Mouse (Mus musculus): ENCODE results near the gene Bnip3. TPM values are rescaled to one million over a fixed set of nuclear protein-coding genes. Genes with fewer than 3 reads are reported as not detected.

Bnip3 gene
- total RNA-seq (2015) = 18.5 and 22.7 TPM in 2 replicates
- 13.1 and 22.2 TPM in 2 replicates for total RNA-seq (2017)

DNA sequence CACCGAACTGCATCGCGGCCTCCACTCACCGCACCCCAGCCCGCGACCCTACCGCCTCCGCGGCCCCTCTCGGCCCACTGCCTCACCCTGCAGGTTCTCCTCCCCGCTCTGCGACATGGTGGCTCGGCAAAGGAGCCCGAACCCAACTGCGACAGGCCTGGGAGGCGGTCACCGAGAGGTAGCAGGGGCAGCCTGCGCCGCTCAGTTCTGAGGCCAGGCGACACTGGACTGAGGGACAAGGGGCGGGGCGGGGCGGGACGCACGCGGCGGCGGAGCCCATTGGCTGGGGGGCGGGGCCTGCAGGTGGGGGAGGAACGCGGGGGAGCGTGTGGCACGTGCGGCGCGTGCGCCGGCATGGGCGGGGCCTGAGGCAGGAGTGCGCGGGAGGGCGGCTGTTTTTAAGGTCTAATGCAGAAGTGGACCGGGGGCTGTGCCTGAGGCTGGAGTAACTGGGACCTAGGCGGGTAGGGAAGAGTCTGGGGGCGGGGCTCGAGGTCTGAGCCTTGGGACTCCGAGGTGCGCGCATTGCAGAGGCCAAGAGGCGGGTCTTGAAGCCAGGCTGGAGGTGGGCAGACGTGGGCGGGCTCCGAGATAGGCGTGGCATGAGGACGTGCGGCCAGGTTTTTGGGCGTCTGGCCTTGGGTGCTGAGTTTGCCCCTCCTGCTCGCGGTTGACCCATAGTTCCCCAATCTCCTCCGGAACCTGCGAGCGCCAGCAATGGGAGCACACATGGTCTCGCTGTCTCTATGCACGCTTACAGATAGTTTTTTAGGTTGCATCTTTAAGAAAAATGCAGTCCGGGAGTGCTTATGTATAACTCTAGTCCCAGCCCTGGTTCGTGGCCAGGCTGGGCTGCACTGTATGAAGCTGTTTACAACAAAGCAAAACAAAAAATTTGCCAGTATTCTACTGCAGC lies at the start of gene Bnip3:
Gene Bnip3 (minus strand): TSS at position 243 of the 916 bp plus-strand sequence.
- ATAC-seq (ENCODE audit: poor library complexity, severe bottlenecking) = peak; percentile 87

DNA sequence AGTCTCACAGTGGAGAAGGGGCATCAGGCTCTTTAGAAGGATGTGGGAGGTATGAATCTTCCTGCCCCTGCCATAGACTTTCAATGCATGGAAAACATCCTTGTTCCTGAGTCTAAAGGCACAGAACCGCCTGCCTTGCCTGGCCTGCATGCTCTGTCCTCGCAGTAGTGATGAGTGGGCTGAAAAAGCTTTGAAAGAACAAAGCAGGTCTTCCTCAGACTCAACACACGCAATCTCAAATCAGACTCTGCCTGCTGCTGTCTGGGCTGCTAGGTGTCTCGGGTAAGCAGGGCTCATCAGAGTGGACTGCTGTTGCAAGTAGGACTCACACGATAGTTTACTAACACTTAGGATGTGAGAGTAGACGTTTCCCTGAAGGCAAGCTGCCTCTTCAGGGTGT lies 47.8 kb upstream of the Bnip3 start:
- no peak for ATAC-seq (ENCODE audit: poor library complexity, severe bottlenecking)

DNA sequence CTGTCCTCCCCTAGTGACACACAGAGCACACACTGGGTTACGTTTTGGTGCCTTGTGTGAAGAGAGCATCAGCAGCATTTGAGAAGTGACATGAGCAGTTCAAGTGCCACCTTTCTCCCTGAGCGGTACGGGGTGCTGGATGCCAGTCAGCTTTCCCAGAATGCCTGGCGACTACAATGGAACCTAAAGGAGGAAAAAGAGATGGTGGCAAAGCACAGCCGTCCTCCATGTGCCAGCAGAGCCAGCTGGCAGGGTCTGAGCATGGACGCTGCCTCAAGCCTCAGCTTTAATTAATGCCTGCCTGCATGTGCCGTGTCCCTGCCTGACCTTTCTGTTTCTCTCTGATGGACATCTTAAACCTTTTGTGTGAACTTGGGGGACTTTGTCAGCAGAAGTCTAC lies 46.5 kb upstream of the Bnip3 start:
- ATAC-seq (ENCODE audit: poor library complexity, severe bottlenecking) = no peak

DNA sequence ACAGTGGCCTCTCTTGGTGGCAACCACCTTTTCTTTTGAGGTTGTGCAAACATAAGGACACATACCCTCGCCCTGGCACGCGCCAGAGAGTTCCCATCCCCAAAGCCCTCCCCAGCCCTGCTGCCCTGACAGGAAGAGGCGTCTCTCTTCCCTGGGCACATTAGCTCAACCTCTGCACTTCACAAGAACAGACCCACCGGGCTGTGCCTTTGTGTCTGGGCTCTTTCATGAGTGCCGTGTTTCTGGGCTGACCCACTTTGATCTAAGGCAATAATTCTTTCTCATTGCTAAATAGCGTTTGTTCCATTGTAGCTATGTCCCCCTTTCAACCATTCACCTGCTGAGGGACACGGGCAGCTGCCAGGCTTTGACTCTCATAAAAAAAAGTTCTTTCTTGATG lies 39.0 kb upstream of the Bnip3 start:
- no peak for ATAC-seq (ENCODE audit: poor library complexity, severe bottlenecking)

DNA sequence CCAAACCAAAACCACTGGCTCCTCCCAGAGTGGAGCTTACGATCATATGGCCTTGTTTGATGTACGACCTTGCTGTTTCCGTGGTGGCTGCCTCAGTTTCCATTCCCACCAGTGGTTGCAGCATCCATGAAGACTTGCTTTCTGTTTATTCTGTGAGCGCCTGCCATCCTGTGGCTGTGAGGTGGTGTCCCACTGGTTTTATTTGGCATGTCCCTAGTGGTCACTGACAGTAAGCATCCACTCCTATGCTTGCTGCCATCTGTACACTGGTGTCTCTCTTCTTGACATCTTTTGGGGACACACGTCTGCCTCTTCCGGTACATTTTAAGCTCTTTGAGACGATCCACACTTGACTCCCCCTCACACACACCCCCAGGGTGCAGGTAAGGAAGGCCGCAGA lies 38.4 kb upstream of the Bnip3 start:
- ATAC-seq (ENCODE audit: poor library complexity, severe bottlenecking) = no peak

DNA sequence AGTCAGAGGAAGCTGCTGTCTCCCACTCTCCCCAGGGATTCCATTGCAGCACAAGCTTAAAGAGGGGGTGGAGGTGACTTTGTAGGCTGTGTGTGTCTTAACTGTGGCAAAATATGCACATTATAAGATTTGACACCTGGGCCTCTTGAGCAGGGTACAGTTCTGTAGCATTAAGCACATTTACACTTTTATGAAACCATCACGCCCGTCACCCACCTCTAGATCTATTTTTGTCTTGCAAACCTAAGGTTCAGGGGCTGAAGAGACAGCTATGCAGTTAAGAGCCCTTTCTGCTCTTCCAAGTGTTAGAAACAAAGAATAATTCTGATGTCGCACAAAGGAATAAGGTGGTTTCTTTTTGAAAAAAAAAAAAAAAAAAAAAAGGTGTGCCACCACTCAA lies 36.3 kb upstream of the Bnip3 start:
- ATAC-seq (ENCODE audit: poor library complexity, severe bottlenecking) = no peak

DNA sequence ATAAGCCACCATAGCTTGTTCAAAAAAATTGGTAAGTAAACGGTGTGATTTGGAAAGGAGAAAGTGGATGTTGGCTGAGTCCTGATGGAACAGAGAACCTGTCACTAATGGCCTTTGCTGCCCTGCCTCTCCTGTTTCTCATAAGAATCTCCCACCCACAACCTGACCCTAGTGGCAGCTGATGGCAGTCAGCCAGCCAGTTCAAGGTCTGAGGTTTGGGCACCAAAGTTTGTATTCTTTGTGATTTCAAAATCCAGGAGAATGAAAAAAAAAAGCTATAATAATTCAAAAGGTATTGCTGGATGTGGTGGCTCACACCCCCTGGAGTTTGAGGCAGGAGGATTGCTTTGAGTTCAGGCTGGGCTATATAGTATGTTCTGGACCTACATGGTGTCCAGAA lies 33.0 kb upstream of the Bnip3 start:
- no peak for ATAC-seq (ENCODE audit: poor library complexity, severe bottlenecking)

DNA sequence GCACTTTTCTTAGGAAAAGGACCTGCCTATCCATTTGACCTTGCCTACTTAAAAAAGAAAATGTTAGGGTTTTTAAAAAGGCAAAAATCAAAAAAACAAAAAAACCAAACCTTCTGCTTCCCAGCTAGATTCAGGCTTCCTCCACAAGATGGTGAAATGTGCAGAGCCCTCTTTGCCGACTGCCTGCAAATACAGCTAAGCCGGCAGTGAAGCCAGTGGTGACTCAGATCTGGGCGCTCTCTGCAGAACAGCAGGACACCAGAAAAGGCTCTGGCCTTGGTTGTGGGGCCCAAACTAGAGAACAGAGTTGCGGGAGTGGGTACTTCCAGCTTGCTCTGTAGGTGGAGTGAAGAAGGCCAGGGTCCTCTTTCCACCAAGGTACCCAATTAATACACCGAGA lies 32.3 kb upstream of the Bnip3 start:
- no peak for ATAC-seq (ENCODE audit: poor library complexity, severe bottlenecking)

DNA sequence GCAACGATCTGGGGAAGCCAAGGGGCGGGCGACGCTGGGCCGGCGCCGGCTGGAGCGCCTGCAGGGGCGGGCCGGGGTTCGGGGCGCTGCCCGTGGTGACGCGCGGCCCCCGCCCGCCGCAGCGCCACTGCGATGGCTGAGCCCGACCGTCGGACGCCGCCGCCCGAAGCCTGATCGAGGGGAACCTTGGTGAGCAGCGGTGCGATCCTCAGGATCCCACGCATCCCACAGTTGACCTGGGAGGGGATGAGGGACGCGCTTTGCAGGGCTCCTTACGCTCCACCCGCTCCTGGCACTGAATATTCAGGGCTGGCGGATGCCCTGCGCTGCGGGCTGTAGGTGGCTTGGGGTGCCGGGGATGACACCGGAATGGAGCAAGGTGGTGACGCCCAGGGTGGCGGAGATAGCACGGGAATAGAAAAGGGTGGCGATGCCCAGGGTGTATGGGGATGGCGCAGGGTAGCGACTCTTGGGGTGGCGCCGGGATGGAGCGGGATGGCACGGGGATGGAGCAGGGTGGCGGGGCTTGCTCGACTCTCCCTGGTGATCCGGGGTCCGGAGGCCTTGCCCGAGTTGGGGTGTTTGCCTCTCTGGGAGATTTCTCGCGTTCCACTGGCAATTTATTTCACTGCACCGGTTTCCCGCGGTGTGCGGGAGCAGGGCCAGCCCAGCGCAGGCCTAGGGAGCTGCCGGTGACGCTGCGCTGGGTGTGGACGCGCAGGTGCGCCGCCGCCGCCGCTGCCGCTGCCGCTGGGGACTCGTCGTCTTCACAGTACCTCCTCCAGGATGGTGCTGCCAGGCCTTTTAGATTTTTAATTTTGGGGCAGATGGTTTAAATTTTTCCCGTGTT lies 31.5 kb upstream of the Bnip3 start, which contains the start of gene Jakmip3:
Gene Jakmip3 (plus strand): TSS at position 119 of the 850 bp plus-strand sequence.
- no peak for ATAC-seq (ENCODE audit: poor library complexity, severe bottlenecking)

DNA sequence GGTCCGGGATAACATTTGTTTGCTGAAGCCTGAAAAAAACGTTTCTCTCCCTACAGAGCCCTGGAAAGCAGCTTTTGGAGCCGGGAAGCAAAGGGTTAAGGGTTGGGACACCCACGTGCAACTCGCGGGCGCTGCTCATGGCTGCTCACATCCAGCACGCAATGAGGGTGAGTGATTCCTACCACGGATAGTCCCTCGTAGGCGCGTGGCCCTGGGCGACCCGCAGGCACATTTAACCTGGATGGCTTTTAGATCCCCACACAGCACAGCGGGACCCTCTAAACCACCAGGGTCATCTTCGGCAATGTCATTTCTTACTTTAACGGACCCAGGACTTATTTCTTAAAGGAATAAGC lies 30.9 kb upstream of the Bnip3 start:
- ATAC-seq (ENCODE audit: poor library complexity, severe bottlenecking) = no peak

DNA sequence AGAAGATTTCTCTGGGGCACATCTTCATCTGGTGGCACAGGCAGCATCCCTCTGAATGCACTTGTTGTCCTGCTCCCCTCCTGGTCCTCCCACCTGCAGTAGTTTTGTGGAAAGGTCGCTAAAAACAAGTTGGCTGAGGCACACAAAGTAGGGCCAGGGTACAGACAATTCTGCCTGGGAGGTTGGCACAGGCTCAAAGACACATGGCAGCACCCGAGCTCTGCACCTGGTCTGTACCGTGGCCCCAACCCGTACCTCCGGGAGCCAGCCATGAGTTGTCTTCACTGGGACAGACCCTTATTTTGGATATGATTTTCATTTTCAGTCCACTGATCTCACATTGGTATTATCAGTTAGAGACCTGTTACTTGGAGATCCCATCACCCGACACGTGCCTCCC lies 29.7 kb upstream of the Bnip3 start:
- no peak for ATAC-seq (ENCODE audit: poor library complexity, severe bottlenecking)

DNA sequence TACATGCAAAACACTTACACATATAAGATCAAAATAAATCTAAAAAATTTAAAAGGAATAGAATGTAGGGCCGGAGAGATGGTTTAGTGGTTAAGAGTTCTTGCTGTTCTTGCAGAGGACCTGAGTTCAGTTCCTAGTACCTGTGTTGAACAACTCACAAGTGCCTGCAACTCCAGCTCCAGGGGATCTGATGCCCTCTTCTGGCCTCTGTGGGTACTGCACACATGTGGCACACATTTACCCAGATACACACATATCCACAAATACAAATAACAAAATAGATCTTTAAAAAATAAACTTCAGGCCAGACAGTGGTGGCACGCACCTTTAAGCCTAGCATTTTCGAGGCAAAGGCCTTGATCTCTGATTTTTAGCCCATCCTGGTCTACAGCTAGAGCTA lies 25.2 kb upstream of the Bnip3 start:
- ATAC-seq (ENCODE audit: poor library complexity, severe bottlenecking) = no peak

DNA sequence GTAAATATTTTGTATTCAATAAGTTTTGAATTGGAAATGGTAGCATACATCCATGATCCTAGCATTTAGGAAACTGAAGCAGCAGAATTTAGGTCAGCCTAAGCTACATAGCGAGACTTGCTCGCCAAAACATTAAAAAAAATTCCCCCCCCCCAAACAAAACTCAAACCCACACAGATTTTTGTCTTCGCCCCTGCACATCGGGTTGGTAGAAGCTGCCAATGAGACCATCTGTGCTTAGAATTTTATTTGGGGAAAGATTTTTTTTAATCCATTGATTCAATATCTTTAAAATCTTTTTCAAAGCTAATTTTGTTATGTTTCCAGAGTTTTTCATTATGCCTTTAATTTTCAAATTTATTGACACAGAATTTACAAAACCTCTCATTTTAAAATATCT lies 19.1 kb upstream of the Bnip3 start:
- no peak for ATAC-seq (ENCODE audit: poor library complexity, severe bottlenecking)

DNA sequence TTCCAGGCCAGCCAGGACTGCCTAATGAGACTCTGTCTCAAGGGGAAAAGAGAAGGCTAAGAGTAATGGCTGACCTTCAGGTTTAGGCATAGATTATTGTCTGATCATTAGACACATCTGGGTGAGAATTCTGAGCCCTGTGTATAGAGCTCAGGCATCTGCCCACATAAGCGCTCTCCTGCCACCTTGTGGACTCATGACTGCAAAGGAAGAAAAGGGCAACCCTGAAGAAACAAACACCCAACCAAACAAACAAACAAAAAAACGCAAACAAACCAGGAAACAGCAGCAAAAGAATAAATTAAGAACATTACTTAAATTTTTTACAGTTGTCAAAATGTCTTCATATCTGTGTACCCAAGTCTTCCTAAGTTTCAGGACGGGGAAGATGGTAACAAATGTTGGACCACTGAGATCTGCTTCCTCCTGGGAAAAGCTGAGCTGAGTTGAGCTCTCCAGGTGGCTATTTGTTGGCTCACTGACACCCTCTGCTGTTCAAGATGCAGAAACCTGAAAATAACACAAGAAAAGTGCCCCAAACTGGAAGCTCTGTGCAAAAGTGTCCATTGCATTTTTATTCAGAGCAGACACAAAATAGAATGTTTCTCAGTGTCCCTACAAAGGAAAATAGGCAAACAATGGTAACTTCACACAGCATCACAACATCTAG lies 14.6 kb upstream of the Bnip3 start:
- 0 out of 2 replicates have a peak, but pooled peaks have one; percentile 16 for ATAC-seq (ENCODE audit: poor library complexity, severe bottlenecking)

DNA sequence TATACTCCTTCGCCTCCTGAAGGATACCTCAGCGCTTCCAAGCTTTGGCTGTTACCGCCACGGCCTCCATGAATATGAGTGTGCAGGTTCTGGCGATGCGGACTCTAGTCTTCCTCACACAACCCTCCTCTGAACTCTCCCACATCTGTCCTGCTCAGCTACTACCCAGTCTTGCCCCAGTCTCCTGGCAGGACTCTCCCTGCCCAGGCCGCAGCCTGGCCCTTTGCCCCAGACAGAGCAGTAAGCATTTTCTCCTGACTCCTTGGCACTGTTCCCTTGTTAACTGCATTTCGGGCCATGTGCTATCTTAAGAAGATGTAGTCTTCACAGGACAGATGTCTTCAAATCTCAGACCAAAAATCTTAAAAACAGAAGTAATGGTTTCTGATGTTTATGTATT lies 12.3 kb upstream of the Bnip3 start:
- no peak for ATAC-seq (ENCODE audit: poor library complexity, severe bottlenecking)

DNA sequence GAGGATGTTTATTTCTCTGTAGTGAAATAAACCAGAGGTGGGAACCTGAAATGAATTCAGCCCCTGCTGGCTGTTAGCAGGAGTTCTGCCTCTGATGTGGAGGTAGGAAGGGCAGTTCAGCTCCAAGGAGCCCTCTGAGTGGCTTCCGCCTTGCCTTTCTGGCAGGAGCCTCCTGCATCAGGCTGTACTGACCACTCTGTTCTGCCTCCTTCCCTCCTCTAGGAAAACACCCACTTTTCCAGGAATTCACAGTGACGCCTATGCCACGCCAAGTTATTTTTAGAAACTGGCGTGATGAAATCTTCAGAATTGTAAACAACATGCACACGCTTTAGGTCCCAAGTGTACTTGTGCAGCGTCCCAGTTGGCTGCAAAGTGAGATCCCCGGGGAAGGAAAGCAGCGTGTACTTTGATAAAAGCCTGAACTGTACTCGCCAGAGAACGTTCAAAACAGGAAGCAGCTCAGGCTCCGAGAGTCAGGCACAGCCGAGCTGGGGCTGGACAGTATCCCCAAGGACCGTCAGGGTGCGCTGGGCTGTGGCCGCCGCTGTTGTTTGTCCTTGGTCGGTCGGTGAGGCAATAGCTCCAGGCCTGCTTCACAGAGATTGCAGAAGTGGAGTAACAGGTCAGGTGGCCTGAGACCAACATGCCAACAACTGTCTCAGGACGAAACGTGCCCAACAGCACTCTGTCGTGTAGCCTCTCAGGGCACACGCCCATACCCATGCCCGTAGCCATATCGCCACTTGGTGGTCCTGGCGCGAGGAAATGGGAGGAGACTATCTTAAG lies 10.0 kb upstream of the Bnip3 start:
- peak; percentile 95 for ATAC-seq (ENCODE audit: poor library complexity, severe bottlenecking)

DNA sequence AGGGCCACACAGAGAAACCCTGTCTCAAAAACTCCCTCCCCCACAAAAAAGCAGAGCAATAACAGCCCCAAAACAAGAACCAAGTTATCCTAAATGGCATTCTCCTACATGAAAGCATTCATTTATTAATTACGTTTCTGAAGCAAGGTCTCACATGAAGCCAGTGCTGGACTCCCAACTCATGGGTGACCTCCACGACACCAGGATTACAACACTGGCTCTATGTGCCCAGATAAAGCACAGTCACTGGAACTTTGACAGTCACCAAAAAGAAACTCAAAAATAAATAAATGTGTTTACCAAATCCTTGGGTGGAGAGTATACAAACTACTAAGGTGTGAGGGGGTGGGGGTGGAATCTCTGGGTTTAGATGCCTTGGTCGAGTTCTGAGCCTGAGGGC lies 4.3 kb upstream of the Bnip3 start:
- ATAC-seq (ENCODE audit: poor library complexity, severe bottlenecking) = no peak

DNA sequence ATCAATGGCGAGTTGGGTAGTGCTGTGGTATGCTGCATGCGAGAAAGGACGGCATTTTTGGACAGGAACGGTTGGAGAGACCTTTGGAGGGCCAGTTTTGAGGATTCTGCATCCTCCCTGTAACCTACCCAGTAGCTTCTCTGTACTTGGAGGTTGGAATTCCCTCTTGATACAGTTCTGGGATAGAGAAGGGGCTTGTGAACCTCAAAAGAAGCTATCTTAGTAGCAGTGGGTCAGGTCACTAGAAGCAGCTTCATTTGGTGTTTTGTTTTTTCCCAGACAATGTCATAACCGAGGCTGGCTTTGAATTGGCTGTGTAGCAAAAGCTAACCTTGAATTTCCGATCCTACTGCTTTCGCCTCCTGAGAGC lies 859 bp upstream of the Bnip3 start:
- ATAC-seq (ENCODE audit: poor library complexity, severe bottlenecking) = no peak; the same call in 1 of the 2 replicates

DNA sequence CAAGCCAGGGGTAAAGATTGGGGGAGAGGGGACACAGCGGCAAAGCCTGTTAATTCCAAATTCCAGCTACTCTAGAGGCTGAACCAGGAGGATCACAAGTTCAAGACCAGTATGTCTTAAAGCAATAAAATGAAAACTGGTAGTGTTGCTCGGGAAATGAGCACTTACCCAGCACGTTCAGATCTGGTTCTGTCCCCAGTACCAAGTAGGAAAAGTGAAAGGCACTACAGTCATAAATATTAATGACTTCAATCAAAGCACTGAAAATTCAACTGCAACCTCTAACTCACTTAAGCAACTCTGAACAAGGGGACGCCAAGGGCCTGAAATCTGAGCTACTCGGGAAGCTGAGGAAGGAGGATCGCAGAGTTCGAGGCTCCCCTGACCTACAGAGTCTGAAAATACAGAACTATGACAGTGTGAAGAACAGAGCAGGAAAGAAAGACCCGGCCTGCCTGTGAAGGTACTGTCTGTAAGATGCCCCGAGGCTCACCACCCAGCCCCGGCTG lies 497 bp downstream of the Bnip3 start:
- ATAC-seq (ENCODE audit: poor library complexity, severe bottlenecking) = no peak

DNA sequence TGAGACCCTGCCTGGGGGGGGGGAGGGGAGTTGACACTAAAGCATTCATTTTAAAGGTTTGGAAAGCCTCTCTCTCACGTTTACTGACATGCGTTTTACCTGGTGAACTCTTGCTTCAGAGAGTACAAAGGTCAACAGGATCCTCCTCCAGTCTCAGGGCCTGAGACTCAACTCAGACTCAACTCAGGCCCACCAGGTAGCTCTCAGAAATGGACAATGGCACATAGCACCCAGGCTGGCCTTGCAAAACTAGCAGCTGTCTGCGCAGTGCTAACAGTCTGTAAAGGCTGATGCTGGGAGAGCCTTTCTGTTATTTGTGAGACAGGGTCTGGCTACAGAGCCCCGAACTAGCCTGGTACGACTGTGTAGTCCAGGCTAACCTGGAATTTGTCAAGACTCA lies 1.3 kb downstream of the Bnip3 start:
- ATAC-seq (ENCODE audit: poor library complexity, severe bottlenecking) = no peak
